Mouse (Mus musculus) heart, adult 11 months (tissue): ENCODE measurements around the gene Ephx4.
A peak's percentile ranks its signal among the peaks of the same experiment; 100 is the strongest.

Experiments
- DNase-seq: peaks from one replicate; pipeline ENCODE4 v3.0.0; 2022

The Ephx4 gene

DNA sequence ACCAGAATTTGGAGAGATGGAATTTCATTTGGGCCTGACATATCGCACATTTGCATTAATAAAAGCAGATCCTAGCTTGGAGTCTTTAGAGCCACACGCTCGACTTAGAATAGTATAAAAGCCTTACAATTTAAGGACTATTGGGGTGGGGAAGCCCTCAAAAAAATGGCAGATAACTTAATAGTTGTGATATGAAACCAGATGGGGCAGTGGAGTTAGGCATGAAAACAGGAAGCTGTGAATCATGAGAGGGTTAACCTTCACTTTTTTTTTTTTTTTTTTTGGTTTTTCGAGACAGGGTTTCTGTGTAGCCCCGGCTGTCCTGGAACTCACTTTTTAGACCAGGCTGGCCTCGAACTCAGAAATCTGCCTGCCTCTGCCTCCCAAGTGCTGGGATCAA lies 33.6 kb downstream of the Ephx4 start:
- no peak for DNase-seq

- DNase-seq = no peak
Measured at GRCm38 (mm10) chr5:107436587-107437209, 34.2 kb downstream of the Ephx4 start.

GRCm38 (mm10) chr5:107437464-107438281 lies 35.1 kb downstream of the Ephx4 start, which contains the start of gene Btbd8:
Gene Btbd8, plus strand, starts transcription at chr5:107437997.
- DNase-seq = peak; percentile 99

DNA sequence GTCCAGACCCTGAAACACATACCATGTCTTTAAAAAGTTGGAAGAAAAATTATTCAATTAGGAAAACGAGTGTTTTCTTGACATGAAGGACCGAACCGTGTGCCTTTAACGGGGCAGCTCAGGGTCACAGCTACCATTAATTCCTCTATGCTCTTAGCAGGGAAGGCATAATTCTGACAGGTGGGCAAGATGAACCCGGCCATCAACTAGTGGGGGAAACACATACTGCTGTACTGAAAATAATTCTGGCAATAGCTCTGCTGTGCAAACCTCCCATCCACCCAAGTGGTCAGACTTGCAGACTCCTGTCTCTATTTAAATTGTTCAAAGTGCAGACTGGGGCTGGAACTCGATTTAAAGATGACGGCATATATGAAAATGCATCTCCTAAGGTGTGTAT lies 35.8 kb downstream of the Ephx4 start:
- no peak for DNase-seq

- no peak for DNase-seq
Measured at GRCm38 (mm10) chr5:107441881-107442280, 39.3 kb downstream of the Ephx4 start.

DNA sequence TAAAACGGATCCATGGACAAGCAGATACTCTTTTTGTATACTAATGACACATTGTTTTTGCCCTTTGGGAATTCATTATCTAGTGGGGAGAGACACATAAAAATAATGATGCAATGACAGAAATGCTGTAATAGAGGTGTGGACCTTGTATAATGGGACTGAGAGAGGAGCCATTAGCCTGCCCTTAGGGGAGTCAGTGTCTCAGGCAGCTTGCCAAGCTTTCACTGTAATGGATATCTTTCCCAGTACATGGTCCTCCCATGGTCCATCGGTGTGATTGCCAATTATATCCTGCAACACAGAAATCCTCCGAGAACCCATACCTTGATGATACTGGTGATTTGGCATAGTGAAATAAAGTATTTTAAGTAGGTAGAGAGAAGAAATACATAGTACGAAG lies 41.7 kb downstream of the Ephx4 start:
- DNase-seq = no peak

DNA sequence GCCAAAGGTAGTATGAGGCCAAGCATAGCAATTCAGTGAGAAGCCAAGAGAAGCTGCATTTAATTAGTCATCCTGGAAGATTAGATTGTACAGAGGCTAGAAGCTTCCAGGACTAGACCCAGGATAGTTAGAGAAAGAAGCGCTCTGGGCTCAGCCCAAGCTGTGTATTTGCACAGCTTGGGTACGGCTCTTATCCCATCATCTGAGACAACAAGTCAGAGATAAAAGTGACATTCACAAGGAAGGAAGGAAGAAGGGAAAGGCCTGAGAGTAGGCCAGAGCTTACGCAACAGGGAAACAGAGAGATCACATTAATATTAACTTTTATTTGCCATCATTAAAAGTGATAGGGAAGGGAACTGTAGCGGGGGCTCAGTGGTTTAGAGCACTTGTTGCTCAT lies 45.4 kb downstream of the Ephx4 start:
- no peak for DNase-seq

- no peak for DNase-seq
Measured at GRCm38 (mm10) chr5:107448784-107449183, 46.2 kb downstream of the Ephx4 start.

- no peak for DNase-seq
Measured at GRCm38 (mm10) chr5:107449620-107450019, 47.1 kb downstream of the Ephx4 start.

- no peak for DNase-seq
Measured at GRCm38 (mm10) chr5:107450299-107450698, 47.8 kb downstream of the Ephx4 start.

DNA sequence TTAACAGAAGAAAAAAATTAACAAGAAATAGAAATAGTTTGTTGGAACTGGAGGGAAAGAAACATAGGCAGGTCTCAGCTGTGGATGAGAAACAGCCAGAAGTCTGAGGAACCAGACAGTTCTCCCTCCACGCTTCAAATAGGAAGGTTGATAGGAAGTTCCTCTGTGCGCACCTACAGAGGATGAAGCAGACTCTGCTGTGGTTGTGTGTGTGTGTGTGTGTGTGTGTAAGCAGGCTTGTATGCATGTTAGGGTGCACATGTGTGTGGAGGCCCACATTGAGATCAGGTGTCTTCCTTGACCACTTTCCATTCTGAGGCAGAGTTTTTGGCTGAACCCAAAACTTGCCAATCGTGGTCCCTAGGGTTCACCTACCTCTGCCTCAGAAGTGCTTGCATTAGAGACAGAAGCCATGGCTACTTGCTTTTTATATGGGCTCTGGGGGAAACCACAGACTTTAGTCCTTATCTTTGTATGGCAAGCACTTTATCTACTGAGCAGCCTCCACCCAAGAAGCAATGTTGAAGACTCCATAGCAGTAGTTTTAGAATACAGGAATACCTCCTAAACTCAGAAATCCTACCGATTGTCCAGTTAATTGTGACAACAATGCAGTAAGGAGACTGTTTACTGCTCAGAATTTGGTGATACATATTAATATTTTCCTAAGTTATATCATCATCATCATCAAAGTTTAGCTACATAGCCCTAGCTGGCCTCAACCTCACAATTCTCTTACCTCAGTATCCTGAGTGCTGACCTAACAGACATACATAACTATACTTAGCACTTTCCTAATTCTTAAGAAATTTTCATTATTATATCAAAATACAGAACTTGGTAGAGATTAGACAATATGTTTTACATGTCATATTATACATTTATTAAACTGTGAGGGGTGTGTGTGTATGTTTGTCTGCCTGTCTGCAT lies 59.9 kb downstream of the Ephx4 start:
- no peak for DNase-seq

GRCm38 (mm10) chr5:107466501-107466900 lies 64.0 kb downstream of the Ephx4 start:
- no peak for DNase-seq

DNA sequence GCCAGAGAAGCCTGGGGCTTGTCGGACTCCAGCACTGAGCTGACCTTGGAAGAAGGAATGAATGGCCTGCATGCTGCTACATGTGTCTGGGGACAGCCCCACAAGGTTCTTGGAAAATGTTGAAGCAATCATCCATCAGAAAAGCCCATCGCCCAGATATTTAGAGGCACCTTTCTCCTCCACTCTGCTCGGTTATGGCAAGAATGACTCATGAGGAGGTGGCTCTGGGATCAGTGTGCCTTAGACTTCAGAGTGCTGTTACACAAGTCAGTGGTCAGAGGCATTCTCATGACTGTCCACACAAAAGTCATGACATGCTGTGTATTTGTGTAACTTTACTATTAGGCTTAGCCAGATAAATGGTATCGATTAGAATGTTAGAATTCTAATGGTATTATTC lies 64.6 kb downstream of the Ephx4 start:
- DNase-seq = no peak

DNA sequence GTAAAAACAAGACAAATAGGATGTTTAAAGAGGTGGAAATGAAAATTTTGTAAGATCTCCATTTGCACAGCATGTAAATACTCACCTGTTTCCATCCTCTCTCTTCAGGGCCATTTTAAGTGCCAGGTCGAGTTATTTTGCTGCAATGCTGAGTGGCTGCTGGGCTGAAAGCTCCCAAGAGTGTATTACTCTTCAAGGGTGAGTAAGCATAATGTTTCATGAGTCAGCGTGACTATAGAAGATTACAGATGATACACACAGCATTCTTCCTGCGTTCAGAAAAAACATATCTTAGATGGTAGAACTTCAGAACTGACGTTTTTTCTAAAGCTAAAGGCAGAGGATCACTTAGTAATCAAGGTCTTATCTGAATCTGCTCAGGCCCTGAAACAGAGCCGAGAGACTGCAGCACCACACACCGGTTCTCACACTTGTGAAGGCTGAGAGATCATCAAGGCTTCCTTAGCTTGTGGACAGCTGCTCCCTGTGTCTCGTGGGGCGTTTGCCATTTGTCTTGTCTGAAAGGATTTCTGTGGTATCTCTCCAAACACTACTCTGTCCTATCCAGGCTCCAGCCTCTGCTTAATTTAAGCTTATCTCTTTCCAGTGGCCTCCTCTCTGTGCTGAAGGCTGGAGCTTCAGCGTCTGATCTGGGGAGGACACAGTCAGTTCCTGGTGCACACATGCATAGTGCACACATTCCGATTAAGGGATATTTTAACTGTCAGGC lies 68.2 kb downstream of the Ephx4 start:
- no peak for DNase-seq
